Mouse (Mus musculus): ENCODE measurements around the gene Nicn1. TPM values are rescaled to one million over a fixed set of nuclear protein-coding genes. Genes with fewer than 3 reads are reported as not detected.
"Not testable (repeated sequence)": the region's sequence is repeated elsewhere in the genome, so short reads cannot be mapped to it uniquely, and the experiment has no call there.

The Nicn1 gene
- polyA plus RNA-seq, 1 experiment, result 24.8 TPM

- no peaks in the 10 kb centered on the region; the same call in 1 of the 2 replicates for H3K4me1 ChIP-seq (ENCODE audit: control insufficient read depth, insufficient read depth, low read length)
These were observed 10.0 kb upstream of the Nicn1 start for GRCm38 (mm10) chr9:108280071-108280828.

GRCm38 (mm10) chr9:108284410-108284809 lies 5.8 kb upstream of the Nicn1 start:
- Histone ChIP-seq H3K36me3 (ENCODE audit: control insufficient read depth, insufficient read depth, low read length) (no peaks in the 10 kb centered on the region), H3K27me3 (ENCODE audit: control insufficient read depth, insufficient read depth, low read length) (no peaks in the 10 kb centered on the region), H3K27ac (ENCODE audit: control insufficient read depth, insufficient read depth, low read depth, low read length) (no peak overlapping the region), H3K4me1 (ENCODE audit: control insufficient read depth, insufficient read depth, low read length) (no peaks in the 10 kb centered on the region; the same call in 1 of the 2 replicates), H3K4me3 (ENCODE audit: control insufficient read depth, low read depth, low read length) (no peak overlapping the region)
- TF ChIP-seq POLR2A (IDR thresholded peaks at IDR 0.05; ENCODE audit: control insufficient read depth, low read depth, low read length) (no peak), CTCF (IDR thresholded peaks at IDR 0.05; ENCODE audit: control insufficient read depth, insufficient read depth, insufficient replicate concordance, low read depth, low read length) (no peak)

More at GRCm38 (mm10) chr9:108280071-108280828, 10.0 kb upstream of the Nicn1 start:
- TF ChIP-seq POLR2A (IDR thresholded peaks at IDR 0.05; ENCODE audit: control insufficient read depth, low read depth, low read length), result no peak
- TF ChIP-seq CTCF (IDR thresholded peaks at IDR 0.05; ENCODE audit: control insufficient read depth, insufficient read depth, insufficient replicate concordance, low read depth, low read length), result no peak
- H3K36me3 ChIP-seq (ENCODE audit: control insufficient read depth, insufficient read depth, low read length), result no peaks in the 10 kb centered on the region
- H3K27me3 ChIP-seq (ENCODE audit: control insufficient read depth, insufficient read depth, low read length), result no peaks in the 10 kb centered on the region
- H3K27ac ChIP-seq (ENCODE audit: control insufficient read depth, insufficient read depth, low read depth, low read length), result peak overlapping the region; percentile 44
- no peak overlapping the region for H3K4me3 ChIP-seq (ENCODE audit: control insufficient read depth, low read depth, low read length)

- H3K4me3 ChIP-seq (ENCODE audit: control insufficient read depth, low read depth, low read length); H3K36me3 ChIP-seq (ENCODE audit: control insufficient read depth, insufficient read depth, low read length); H3K4me1 ChIP-seq (ENCODE audit: control insufficient read depth, insufficient read depth, low read length); H3K27me3 ChIP-seq (ENCODE audit: control insufficient read depth, insufficient read depth, low read length); H3K27ac ChIP-seq (ENCODE audit: control insufficient read depth, insufficient read depth, low read depth, low read length): not testable (repeated sequence)
These were observed 2.5 kb upstream of the Nicn1 start for GRCm38 (mm10) chr9:108287526-108288238.

GRCm38 (mm10) chr9:108289347-108289746 lies 882 bp upstream of the Nicn1 start:
- no peak overlapping the region; the same call in 1 of the 2 replicates for H3K4me3 ChIP-seq (ENCODE audit: control insufficient read depth, low read depth, low read length)
- no peaks in the 10 kb centered on the region for H3K27me3 ChIP-seq (ENCODE audit: control insufficient read depth, insufficient read depth, low read length)
- H3K36me3 ChIP-seq (ENCODE audit: control insufficient read depth, insufficient read depth, low read length), result no peaks in the 10 kb centered on the region
- TF ChIP-seq POLR2A (IDR thresholded peaks at IDR 0.05; ENCODE audit: control insufficient read depth, low read depth, low read length) (no peak), CTCF (IDR thresholded peaks at IDR 0.05; ENCODE audit: control insufficient read depth, insufficient read depth, insufficient replicate concordance, low read depth, low read length) (no peak)
- H3K27ac ChIP-seq (ENCODE audit: control insufficient read depth, insufficient read depth, low read depth, low read length), result no peak overlapping the region
- peaks cover 6% of the 10 kb centered on the region for H3K4me1 ChIP-seq (ENCODE audit: control insufficient read depth, insufficient read depth, low read length)

- H3K4me3 ChIP-seq (ENCODE audit: control insufficient read depth, low read depth, low read length), result peak overlapping the region; percentile 82
- H3K27ac ChIP-seq (ENCODE audit: control insufficient read depth, insufficient read depth, low read depth, low read length), result no peak overlapping the region
- H3K4me1 ChIP-seq (ENCODE audit: control insufficient read depth, insufficient read depth, low read length), result peaks cover 6% of the 10 kb centered on the region
- no peaks in the 10 kb centered on the region for H3K27me3 ChIP-seq (ENCODE audit: control insufficient read depth, insufficient read depth, low read length)
- TF ChIP-seq POLR2A (IDR thresholded peaks at IDR 0.05; ENCODE audit: control insufficient read depth, low read depth, low read length) (no peak), CTCF (IDR thresholded peaks at IDR 0.05; ENCODE audit: control insufficient read depth, insufficient read depth, insufficient replicate concordance, low read depth, low read length) (no peak)
- no peaks in the 10 kb centered on the region for H3K36me3 ChIP-seq (ENCODE audit: control insufficient read depth, insufficient read depth, low read length)
These were observed 544 bp downstream of the Nicn1 start for GRCm38 (mm10) chr9:108290773-108291172.

- no peaks in the 10 kb centered on the region for H3K4me1 ChIP-seq (ENCODE audit: control insufficient read depth, insufficient read depth, low read length)
- TF ChIP-seq POLR2A (IDR thresholded peaks at IDR 0.05; ENCODE audit: control insufficient read depth, low read depth, low read length) (no peak), CTCF (IDR thresholded peaks at IDR 0.05; ENCODE audit: control insufficient read depth, insufficient read depth, insufficient replicate concordance, low read depth, low read length) (no peak)
- H3K4me3 ChIP-seq (ENCODE audit: control insufficient read depth, low read depth, low read length), result peak within 1 kb of the TSS; percentile 49
- no peaks in the 10 kb centered on the region for H3K27me3 ChIP-seq (ENCODE audit: control insufficient read depth, insufficient read depth, low read length)
- H3K27ac ChIP-seq (ENCODE audit: control insufficient read depth, insufficient read depth, low read depth, low read length), result no peak within 1 kb of the TSS
- H3K36me3 ChIP-seq (ENCODE audit: control insufficient read depth, insufficient read depth, low read length), result no peaks in the 10 kb centered on the region
These were observed 6.5 kb downstream of the Nicn1 start, which contains the start of gene Amt for GRCm38 (mm10) chr9:108296453-108297355. TSS of gene Amt (plus strand) at chr9:108296853.

- Histone ChIP-seq H3K4me3 (ENCODE audit: control insufficient read depth, low read depth, low read length) (no peak overlapping the region), H3K36me3 (ENCODE audit: control insufficient read depth, insufficient read depth, low read length) (peaks cover 1% of the 10 kb centered on the region), H3K4me1 (ENCODE audit: control insufficient read depth, insufficient read depth, low read length) (peaks cover 4% of the 10 kb centered on the region), H3K27ac (ENCODE audit: control insufficient read depth, insufficient read depth, low read depth, low read length) (no peak overlapping the region), H3K27me3 (ENCODE audit: control insufficient read depth, insufficient read depth, low read length) (no peaks in the 10 kb centered on the region)
- TF ChIP-seq POLR2A (IDR thresholded peaks at IDR 0.05; ENCODE audit: control insufficient read depth, low read depth, low read length), result no peak
- TF ChIP-seq CTCF (IDR thresholded peaks at IDR 0.05; ENCODE audit: control insufficient read depth, insufficient read depth, insufficient replicate concordance, low read depth, low read length), result no peak
These were observed 11.6 kb downstream of the Nicn1 start for GRCm38 (mm10) chr9:108301853-108302252.
